Mouse (Mus musculus) retina, embryonic 14.5 days (tissue): Measurements from ENCODE around the gene Tmem217.
"Not testable (repeated sequence)": the region's sequence is repeated elsewhere in the genome, so short reads cannot be mapped to it uniquely, and the experiment has no call there.

Experiments
- DNase-seq: peaks from one replicate; pipeline ENCODE4 v3.0.0-alpha.2; 2015; ENCODE audit warnings: low spot score

The Tmem217 gene

DNA sequence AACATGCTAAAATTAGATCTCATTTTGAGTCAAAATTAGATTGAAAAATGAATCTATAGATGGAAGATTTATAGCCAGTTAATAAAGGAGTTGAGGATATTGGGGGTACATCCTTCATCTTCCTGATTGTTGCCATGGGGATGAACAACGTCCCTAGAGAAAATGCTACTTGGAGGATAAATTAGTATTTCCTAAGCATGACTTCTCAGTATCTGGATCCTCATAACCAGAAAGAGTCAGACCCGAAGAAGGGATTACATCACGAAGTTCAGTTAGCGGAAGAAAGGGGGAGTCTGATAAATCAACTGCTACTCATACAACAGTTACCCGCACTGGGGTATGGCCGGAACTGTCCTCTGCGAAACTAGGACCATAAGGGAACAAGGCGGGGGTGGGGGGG lies 3.2 kb downstream of the Tmem217 start:
- DNase-seq = no peak

DNA sequence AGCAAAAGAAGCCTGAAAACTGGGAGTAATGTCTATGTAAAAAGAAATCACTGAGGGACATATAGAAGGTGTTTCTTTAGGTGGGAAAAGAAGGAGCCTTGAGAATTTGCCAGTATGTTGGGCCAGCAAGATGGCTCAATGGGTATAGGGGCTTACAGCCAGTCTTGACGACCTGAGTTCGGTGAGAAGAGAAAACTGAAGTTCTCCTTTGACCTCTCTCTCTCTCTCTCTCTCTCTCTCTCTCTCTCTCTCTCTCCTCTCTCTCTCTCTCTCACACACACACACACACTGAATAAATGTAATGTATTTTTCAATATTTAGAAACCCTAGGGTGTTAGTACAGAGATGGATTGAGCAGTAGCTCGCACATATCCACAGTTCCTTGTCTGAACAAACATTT lies 3.7 kb downstream of the Tmem217 start:
- DNase-seq = no peak

DNA sequence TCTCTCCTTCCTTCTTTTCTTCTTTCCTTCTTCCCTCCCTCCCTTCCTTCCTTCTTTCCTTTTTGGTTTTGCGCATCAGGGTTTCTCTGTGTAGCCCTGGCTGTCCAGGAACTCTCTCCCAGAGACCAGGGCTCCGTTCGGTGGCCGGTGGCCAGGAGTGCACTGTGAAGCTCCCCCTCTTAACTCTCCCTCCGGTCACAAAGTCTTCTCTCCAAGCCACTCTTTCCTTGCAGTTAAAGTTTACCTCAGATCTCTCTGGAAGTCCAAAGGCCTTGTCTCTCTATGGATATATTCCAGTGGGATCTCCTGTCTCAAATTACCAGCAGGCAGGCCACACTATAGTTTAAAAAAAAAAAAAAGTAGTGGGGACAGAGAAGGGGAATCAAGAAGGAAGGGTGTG lies 6.9 kb downstream of the Tmem217 start:
- no peak for DNase-seq

DNA sequence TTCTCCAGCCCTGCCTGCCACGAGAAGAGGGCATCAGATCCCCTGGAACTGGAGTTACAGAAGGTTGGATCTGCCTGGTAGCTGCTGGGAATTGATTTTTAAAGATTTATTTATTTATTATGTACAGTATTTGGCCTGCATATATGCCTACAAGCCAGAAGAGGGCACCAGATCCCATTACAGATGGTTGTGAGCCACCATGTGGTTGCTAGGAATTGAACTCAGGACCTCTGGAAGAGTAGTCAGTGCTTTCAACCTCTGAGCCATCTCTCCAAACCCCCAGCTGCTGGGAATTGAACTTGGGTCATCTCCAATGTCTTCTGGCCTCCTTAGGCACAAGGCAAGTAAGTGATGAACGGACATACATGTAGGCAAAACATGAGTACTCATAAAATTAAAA lies 8.1 kb downstream of the Tmem217 start:
- DNase-seq = no peak

DNA sequence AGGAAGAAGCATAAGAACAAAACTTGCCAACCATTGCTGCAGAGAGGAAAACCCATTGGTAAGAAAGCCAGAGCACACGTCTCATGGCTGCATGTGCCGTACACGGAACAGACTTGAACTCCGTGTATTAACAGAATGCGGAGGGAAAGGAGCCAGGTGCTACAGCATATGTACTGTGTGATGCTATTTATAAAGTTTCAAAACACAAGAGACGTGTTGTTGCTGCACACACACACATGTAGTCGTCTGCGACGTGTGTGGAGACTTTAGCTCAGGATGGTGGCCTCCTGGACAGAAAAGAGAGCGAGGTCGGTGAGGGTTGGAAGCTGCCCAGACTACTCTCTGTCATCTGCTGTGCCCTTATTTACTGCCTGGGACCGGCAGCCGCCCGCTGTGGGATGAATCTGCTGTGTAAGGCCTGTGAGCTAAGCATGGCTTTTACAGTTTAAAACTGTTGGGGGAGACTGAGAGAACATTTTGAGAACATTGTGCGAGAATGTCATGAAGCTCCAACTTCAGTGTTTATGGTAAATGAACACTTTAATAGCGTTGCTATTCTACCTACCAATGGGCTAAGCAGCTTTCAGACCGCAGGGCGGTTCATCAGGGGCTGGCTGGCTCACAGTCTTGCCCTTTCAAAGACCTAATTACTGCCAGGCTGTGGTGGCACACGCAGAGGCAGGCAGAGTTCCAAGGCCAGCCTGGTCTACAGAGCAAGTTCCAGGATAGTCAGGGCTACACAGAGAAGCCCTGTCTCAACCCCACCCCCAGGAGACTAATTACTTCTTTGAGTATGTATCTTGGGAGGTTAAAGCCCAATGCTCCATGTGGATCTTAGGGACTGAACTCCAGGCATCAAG lies 9.1 kb downstream of the Tmem217 start:
- DNase-seq = no peak

DNA sequence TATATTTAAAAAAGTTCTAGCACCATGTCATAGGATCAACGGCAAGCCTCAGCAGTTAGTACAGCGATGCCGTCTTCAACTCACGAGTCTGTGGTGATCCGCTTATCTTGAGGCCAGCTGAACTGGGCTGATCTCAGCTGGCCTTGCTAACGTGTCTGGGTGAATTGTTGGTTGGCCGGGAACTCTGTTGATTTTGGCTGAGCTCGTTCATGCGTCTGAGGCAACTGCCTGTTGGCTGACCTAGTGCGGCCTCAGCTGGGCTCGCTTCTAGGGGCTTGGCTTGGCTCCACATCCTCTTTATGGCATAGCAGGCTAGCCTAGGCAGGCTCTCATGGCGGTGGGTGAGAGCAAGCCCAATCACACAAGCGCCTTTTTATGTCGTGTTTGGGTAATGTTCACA lies 10.8 kb downstream of the Tmem217 start:
- no peak for DNase-seq

DNA sequence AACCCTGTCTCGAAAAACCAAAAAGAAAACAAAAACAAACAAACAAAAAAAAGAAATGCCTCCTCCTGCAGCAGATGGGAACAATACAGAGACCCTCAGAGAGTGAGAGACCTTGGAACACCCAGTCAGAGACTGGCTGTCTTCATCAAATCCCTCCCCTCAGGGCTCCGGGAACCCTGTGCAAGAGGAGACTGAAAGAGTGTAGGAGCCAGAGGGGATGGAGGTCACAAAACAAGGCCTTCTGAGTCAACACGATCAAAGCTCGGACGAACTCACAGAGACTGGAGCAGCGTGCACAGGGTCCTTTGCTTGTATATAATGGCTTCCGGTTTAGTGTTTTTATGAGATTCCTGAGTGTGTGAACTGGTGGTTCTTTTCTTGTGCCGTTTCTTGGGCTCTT lies 11.8 kb downstream of the Tmem217 start:
- no peak for DNase-seq

DNA sequence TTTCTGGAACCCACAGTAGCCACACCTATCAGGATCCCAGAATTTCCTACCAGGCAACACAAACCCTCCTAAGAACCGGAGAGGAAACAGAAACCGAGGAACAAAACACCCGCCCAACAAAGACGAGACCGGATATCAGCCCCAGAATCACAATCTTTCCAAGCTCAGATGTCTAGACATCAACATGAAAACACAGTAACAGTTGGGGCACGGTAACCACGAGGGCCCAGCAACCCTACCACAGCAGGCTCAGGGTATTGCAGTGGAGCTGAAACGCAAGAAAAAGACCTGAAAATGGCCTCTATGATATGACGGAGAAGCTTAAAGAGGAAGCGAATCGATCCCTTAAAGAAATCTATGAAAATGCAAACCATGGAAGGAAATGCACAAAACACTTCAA lies 18.3 kb downstream of the Tmem217 start:
- DNase-seq = no peak

DNA sequence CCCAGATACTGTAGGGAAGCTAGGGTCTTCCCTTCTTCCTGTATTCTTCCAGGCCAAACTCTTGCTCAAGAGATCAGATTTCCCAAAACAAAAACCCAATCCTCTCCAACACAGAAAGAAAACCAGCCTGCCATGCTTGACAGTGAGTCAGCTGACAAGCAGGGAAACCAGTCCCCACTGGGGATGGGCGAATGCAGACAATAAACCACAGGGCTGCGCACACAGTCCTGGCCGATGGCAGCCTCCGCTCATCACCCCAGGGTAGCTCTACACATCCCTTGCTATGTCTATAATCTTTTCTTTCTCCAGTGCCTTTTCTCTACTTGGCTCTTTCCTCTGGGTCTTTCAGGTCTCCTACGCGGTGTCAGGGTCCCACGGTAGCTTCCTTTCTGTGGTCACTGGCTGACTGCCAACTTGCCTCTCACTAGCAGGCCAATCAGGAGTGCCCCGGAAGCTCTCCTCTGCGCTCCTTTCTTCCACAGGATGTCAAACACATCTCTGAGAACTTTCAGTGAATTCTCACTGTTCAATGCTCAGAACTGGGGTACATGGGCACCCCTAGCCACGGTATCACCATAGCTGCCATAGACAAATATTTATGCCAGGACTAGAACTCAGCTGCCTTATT lies 20.3 kb downstream of the Tmem217 start:
- DNase-seq = no peak

DNA sequence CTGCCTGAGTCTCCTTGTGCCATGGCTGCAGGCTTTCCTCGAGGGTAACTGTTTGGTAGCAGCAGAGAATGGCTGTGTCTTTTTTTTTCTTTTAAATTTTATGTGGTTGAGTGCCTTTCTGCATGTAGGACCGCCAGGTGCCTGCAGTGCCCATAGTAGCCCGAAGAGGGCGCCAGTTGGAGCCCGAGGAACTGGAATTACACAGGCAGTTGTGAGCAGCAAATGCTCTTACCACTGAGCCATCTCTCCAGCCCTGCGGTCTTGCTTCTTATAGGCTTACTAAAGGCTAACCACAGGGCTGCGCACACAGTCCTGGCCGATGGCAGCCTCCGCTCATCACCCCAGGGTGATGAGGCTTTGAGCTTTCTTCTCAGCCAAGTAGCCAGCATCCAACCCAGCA lies 20.9 kb downstream of the Tmem217 start:
- no peak for DNase-seq

DNA sequence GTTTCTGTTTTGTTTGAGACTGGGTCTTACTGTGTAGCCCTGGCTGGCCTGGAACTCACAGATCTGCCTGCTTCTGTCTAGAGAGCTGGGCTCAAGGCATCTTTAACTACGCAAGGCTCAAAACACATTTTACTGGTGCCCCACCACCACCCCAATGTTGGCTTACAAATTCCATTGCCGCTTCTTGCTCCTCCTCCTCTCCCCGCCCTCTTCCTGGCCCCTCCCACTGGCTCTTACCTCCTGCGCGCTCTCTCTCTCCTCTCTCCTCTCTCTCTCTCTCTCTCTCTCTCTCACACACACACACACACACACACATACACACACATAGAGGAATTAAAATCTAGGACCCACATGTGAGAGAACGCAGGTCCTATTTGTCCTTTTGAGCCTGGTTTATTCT lies 21.7 kb downstream of the Tmem217 start:
- no peak for DNase-seq

DNA sequence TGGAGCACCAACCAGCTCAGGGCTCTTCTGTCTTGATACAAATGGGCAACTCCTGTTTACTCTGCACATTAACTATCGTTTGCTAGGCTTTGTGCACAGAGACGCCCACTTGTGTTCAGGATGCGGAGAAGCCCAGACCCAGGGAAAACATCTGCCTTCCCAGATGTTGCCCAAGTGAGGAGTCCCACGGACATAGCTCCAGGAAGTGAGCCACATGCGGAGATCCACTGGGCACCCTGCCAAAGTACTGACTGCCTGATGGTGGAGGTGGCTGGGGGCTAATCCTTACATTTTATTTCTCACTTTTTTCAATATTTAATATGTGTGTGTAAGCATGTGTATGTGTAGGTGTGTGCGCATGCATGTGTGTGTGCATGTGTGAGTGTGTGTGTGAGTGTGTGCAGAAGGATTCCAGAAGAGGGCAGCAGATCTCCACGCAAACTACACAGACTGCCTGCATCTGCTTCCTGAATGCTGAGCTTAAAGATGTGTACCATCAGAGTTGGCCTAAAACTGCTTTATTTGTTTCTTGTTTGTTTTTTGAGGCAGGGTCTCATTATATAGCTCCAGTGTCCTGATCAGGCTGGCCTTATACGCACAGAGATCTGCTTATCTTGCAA lies 23.5 kb downstream of the Tmem217 start:
- peak; percentile 13 for DNase-seq

DNA sequence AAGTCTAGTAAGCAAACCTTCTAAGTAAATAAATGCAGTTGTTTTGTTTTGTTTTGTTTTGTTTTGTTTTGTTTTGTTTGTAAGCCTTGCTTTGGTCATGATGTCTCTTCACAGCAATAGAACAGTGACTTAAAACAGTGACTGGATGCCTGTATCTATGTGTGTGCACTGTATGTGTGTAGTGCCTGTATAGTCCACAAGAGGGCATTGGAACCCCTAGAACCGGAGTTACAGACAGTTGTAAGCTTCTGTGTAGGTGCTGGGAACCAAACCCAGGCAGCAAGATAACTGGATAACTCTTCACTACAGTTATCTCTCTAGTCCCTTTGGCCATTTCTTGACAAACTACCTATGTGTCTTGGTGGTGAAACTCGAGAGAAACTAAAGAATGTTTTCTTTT lies 26.6 kb downstream of the Tmem217 start:
- no peak for DNase-seq

DNA sequence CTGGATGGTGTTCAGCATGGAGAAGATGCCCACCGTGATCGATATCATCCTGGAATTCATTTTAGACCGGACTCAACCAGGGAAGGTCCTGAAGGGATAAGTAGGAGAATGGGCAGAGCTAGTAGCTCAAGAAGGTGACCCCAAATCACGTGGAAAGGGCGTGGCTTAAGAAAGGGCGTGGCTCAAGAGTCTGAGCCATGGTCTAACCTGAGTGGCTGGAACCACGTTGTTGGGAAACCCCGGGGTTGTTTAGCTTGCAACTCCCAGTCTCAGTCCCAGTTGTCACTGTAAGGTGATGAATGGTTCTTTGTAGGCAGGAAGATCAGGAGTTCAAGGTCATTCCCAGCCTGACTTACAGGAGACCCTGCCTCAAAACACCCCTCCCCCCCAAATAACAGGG lies 32.5 kb downstream of the Tmem217 start:
- DNase-seq = no peak

DNA sequence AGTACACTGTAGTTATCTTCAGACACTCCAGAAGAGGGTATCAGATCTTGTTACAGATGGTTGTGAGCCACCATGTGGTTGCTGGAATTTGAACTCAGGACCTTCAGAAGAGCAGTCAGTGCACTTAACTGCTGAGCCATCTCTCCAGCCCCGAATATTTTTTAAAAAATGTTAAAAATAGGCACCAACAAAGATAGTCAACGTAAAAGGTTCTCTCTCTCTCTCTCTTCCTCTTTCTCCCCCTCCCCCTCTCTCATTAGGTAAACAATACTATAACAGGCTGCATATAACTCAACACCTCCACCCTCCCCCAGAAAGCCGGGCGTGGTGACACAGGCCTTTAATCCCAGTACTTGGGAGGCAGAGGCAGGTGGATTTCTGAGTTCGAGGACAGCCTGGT lies 33.5 kb downstream of the Tmem217 start:
- DNase-seq = not testable (repeated sequence)

DNA sequence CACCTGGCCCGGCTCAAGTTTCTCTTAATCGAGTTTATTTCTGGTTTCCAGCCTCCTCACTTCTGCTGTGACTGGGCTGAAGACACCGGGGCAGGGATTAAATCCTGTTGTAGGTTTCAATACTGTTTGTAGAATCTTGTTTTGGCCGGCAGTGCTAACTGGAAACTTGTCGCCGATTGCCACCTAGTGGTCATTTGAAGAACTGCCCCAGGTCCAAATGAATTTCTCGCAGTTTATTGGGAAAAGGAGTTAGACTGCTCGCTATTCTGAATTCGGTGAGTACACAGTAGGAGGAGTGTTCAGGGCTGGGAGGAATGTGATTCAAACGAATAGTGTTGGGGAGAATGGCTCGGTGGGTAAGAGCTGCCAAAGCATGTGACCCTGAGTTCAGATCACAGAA lies 37.8 kb downstream of the Tmem217 start:
- peak; percentile 93 for DNase-seq

DNA sequence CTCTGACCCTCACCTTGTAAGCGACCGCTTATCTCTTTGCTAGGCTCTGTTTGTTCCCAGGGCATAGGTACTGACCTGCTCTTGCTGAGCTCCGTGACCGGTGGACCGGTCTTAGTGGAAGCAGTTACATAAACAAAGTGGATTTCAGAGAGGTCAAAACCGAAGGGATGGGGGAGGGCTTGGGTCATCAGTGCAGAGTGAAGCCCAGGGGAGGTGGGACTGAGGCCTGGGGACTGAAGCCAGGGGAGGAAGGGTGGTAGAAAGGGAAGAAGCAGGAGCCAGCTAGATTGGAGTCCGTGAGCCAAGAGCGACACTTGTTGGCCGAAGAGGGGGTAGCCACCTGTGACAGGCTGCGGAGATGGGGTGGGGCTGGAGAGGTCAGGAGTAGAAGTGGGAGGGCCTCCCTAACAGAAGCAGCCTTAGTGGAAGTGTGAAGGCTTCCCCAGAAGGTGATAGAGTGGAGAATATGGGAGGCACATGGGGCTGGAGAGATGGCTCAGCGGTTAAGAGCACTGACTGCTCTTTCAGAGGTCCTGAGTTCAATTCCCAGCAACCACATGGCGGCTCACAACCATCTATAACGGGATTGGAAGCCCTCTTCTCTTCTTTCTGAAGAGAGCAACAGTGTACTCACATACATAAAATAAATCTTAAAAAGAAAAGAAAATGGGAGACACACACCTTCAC lies 39.0 kb downstream of the Tmem217 start:
- DNase-seq = peak; percentile 77

DNA sequence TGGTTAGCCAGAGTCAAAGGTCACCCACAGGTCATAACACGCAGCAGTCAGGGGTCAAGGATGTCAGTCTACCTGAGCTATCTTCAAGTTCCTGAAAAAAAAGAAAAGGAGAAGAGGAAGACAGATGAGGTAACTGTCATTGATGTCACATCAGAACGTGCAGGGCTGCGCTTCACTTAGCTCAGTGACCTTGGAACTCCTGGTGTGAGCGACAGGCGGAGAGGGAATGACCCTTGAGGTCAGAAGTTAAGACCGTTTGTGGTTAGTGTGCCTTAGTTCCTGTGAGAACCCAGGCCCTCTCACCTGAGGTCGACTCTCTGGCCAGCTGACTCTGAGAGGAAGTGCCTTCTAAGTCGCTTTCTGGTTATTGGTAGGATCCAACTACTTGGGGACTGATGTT lies 41.5 kb downstream of the Tmem217 start:
- no peak for DNase-seq

DNA sequence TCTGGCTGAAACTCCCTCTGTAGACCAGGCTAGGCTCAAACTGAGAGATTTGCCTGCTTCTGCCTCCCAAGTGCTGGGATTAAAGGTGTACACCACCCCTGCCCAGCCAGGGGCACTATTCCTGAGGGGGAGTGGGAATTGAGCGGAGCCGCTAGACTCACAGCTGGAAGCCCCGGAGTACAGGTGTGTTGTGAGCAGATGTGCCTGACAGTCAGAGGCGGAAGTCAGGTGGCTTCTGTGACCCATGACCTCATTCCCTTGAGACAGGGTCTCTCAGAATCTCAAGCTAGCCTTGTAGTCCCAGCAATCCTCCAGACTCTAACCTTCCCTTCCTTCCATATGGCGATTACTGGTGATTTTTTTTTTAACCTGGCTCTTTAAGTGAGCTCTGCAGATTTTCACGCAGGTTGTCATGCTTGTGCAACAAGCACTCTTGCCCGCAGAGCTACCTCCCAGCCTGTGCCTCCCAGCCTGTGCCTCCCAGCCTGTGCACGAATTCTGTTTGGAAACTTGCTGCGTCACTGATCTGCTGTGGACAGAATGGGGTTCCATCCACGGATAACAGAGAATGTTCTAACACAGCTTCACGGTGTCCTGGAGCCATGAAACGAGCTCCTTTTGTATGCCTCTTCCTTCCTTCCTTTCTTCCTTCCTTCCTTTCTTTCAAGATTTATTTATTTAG lies 43.1 kb downstream of the Tmem217 start:
- no peak for DNase-seq

DNA sequence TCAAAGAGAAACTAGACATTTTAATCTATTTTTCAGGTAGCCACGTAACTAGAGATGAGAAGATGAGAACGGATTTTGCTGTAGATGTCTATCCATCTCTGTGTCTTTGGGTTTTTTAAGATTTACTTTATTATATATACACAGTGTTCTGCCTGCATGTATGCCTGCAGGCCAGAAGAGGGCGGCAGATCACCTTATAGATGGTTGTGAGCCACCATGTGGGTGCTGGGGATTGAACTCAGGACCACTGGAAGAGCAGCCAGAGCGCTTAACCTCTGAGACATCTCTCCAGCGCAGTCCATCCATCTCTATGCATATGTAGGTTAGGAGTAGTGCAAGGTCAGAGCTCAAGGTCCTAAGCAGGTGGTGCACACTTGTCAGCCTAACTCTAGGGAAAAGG lies 48.5 kb downstream of the Tmem217 start:
- no peak for DNase-seq

DNA sequence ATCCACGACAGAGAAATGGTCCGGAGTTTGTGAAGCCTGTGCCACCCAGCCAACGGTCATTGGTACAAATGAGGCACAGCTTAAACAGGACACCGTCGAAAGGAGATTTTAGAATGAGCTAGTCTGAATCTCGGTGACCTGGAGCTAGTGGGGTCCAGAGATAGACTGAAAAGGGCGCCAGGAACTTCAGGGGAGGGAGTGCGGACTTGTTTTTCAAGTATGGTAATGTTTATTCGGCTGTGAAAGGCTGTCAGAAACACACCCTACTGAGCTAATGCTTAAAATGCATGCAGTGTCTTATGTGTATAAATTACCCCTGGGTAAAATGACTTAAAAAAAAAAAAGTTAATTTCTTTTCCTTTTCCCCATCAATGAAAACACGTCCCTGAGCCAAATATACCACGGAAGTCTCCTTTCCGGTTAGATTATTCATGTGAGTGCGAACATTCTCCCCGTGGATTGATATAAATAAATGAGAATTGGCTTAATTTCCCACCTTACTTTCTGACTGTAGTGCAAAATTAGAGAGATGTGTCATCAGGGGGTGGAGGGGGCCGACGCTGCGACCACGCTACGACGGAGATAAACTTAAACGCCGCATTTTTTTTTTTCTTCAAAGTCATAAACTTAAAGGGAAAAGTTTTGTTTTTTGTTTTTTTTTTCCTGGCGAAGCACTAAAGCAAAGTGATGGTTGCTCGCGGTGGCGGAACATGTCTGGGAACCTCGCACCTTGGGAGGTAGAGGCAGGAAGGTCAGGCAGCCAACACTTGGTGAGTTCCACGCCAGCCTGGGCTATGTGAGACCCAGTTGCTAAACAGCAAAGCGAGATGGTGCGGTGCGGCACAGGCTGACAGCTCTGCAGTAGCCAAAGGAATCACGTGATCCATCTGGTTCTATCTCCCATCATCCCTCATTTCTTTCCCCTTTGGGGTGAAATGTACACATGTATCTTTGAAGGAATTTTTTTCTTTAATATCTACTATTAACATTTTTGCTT lies 49.2 kb downstream of the Tmem217 start:
- no peak for DNase-seq
